In genomic region chr7:122969231-122970032, GRCm38 (mm10) we compare ENCODE assay signal across 7 mouse cellular contexts. TPM values are rescaled to one million over a fixed set of nuclear protein-coding genes. Genes with fewer than 3 reads are reported as not detected.
DNase-seq lines count a peak whose midpoint lies in the region; ATAC-seq lines count a peak whose summit lies in the region.

No protein-coding gene starts in this region.

- DNase-seq in adrenal gland, adult (ENCODE audit: inconsistent age in 2 of 2, low spot score in 1 of 2), result peak; percentile 94 to 97
- DNase-seq in embryo, embryonic 10.5 days (ENCODE audit: low spot score), result peak; percentile 97
- DNase-seq in gastrocnemius, postnatal 25 days, result peak; percentile 93
- DNase-seq in left cerebral cortex, postnatal 25 days (ENCODE audit: low spot score in 2 of 2), result peak; percentile 94 to 95
- peak; percentile 95 for DNase-seq in midbrain, embryonic 10.5 days (ENCODE audit: low spot score)
- peak; percentile 96 for DNase-seq in right cerebral cortex, postnatal 4 days

- no peaks in the 10 kb centered on the region for H3K27me3 ChIP-seq in intestine, embryonic 15.5 days (replicated peaks)
- H3K27me3 ChIP-seq in midbrain, embryonic 10.5 days (ENCODE audit: low read depth, poor library complexity, severe bottlenecking), result no peaks in the 10 kb centered on the region

- no peaks in the 10 kb centered on the region for H3K9me3 ChIP-seq in intestine, embryonic 15.5 days
- no peaks in the 10 kb centered on the region for H3K9me3 ChIP-seq in midbrain, embryonic 10.5 days (replicated peaks)

- peak overlapping the region; percentile 100 for H3K9ac ChIP-seq in intestine, embryonic 15.5 days

- peak overlapping the region; percentile 88 for H3K27ac ChIP-seq in intestine, embryonic 15.5 days
- peak overlapping the region; percentile 99 for H3K27ac ChIP-seq in midbrain, embryonic 10.5 days (replicated peaks)

- ATAC-seq in intestine, embryonic 15.5 days, result peak; percentile 99

- intact Hi-C loops in left cerebral cortex, postnatal 25 days (cut with DNase I), result no loop called here

- H3K4me3 ChIP-seq in intestine, embryonic 15.5 days (replicated peaks), result peak overlapping the region; percentile 80
- H3K4me3 ChIP-seq in midbrain, embryonic 10.5 days, result peak overlapping the region; percentile 100

- WGBS in intestine, embryonic 15.5 days, result under 1% methylated on average over 62 of the region's 62 CpGs
- 1% methylated on average over 62 of the region's 62 CpGs for WGBS in midbrain, embryonic 10.5 days

- H3K36me3 ChIP-seq in intestine, embryonic 15.5 days, result no peaks in the 10 kb centered on the region
- peaks cover 29% of the 10 kb centered on the region for H3K36me3 ChIP-seq in midbrain, embryonic 10.5 days

- peak overlapping the region; percentile 64 for H3K4me2 ChIP-seq in intestine, embryonic 15.5 days (replicated peaks)

- 0 out of 2 replicates have a peak, but pooled peaks cover 4% of the 10 kb centered on the region for H3K4me1 ChIP-seq in intestine, embryonic 15.5 days (replicated peaks)
- peaks cover 37% of the 10 kb centered on the region for H3K4me1 ChIP-seq in midbrain, embryonic 10.5 days

RNA-seq across cellular contexts. Expression of gene Rbbp6, which starts 3.9 kb away (rescaled TPM):
- 10 to 100 TPM; 20.4 to 22.2 TPM for total RNA-seq in gastrocnemius, postnatal 25 days (2021)
- polyA plus RNA-seq in intestine, embryonic 15.5 days (2015; fragmentation: Nextera tagmentation; extraction: Ambion mirVana), result 23.6 and 26.9 TPM in 2 replicates
- total RNA-seq in left cerebral cortex, postnatal 25 days (2021), result 10 to 100 TPM; 61.4 to 71.6 TPM
- polyA plus RNA-seq in midbrain, embryonic 10.5 days (2016; fragmentation: Nextera tagmentation; extraction: Ambion mirVana), result 24.9 and 25.6 TPM in 2 replicates

Comparison
In these comparisons a context has a peak if more than half of its experiments do, and no peak if none do; other contexts are left out.
1. Peak in every context shown above with its lines: DNase-seq, ATAC-seq, H3K4me3 ChIP-seq and H3K27ac ChIP-seq.